Mouse (Mus musculus) small intestine, adult 2 months (tissue): ENCODE measurements around the gene Lrrtm1. TPM values are rescaled to one million over a fixed set of nuclear protein-coding genes. Genes with fewer than 3 reads are reported as not detected.

ENCODE experiments used
- H3K27ac ChIP-seq: fragments of 200-500 bp; 2 replicates; pipeline ENCODE4 v1.5.1; 2012; ENCODE audit warnings: low read depth, low read length, control low read depth, inconsistent platforms; ENCODE audit not compliant: insufficient read depth
- H3K27me3 ChIP-seq: fragments of 200-500 bp; 2 replicates; pipeline ENCODE4 v1.6.1; 2012; ENCODE audit warnings: mild to moderate bottlenecking, moderate library complexity, low read length, inconsistent platforms; ENCODE audit not compliant: control insufficient read depth, insufficient read depth
- H3K36me3 ChIP-seq: fragments of 200-500 bp; 2 replicates; pipeline ENCODE4 v1.6.1; 2012; ENCODE audit warnings: mild to moderate bottlenecking, low read length, control low read depth, inconsistent platforms; ENCODE audit not compliant: control insufficient read depth, insufficient read depth
- H3K4me1 ChIP-seq: fragments of 200-500 bp; 2 replicates; pipeline ENCODE4 v1.6.1; 2012; ENCODE audit warnings: low read length, inconsistent platforms, mixed read lengths; ENCODE audit not compliant: control insufficient read depth, insufficient read depth, insufficient read length
- H3K4me3 ChIP-seq: fragments of 200-500 bp; 2 replicates; pipeline ENCODE4 v1.5.1; 2012; ENCODE audit warnings: low read depth, mild to moderate bottlenecking, control low read depth, inconsistent platforms, low read length, moderate library complexity
- CTCF ChIP-seq: fragments of 200-500 bp; IDR thresholded peaks from 2 replicates; pipeline ENCODE4 v1.5.1; 2012; ENCODE audit warnings: low read depth, mild to moderate bottlenecking, control low read depth, inconsistent platforms, low read length, moderate library complexity, mixed read lengths; ENCODE audit not compliant: insufficient replicate concordance, insufficient read length; ENCODE audit errors: extremely low read depth
- POLR2A ChIP-seq: fragments of 200-500 bp; IDR thresholded peaks from 2 replicates; pipeline ENCODE4 v1.6.1; 2012; ENCODE audit warnings: low read depth, mild to moderate bottlenecking, control low read depth, inconsistent platforms, low read length, moderate library complexity
- WGBS: fragments of 180-500 bp; shearing (Covaris S2); methylation state at CpG from one replicate; pipeline ENCODE4 v1.1.7; 2018; 5-methylcytosine and 5-hydroxymethylcytosine counted together
- polyA plus RNA-seq: library from polyadenylated mRNA; depleted of rRNA; stranded (reverse); fragments of >200 nt; gene quantifications from 2 replicates; pipeline ENCODE4 v1.2.3, GENCODE M21; 2012

Gene Lrrtm1
- polyA plus RNA-seq, 1 experiment, result 0.20 TPM

DNA sequence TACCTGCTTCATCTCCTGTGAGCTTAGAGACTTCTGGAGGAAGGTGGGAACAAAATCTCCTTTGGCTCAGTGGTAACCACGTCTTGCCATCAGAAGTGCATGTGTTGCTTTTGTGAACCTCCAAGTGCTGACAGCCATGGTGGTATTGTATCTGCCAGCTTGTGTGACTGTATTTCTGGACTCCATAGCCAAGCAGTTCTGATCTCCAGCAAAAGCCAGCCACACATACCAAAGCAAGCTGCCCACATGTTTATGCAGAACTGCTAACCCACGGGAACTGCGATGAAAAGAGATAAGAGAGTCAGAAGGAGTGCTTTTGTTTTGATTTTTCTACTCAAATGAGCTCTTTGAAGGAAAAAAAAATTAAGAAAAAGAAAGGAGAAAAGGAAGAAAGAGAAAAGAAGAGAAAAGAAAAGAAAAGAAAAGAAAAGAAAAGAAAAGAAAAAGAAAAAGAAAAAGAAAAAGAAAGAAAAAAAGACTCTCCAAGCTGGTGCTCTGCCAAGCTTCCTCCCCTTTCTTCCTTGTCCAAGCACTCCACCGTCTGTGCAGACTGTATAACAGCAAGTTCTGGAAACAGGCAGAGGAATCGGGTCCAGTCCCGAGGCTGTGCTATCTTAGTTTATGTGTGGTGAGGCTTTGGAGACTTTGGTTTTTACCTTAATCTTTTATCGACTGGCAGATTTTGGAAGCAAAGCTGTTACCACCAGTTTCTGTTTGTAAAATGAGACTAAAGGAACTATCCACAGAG lies 15.0 kb downstream of the Lrrtm1 start:
- no peak overlapping the region for H3K4me3 ChIP-seq
- H3K36me3 ChIP-seq, result no peaks in the 10 kb centered on the region
- H3K4me1 ChIP-seq, result no peaks in the 10 kb centered on the region
- WGBS, result 28% methylated on average over 7 of the region's 7 CpGs
- TF ChIP-seq POLR2A (no peak), CTCF (no peak)
- H3K27me3 ChIP-seq, result no peaks in the 10 kb centered on the region
- no peak overlapping the region for H3K27ac ChIP-seq

DNA sequence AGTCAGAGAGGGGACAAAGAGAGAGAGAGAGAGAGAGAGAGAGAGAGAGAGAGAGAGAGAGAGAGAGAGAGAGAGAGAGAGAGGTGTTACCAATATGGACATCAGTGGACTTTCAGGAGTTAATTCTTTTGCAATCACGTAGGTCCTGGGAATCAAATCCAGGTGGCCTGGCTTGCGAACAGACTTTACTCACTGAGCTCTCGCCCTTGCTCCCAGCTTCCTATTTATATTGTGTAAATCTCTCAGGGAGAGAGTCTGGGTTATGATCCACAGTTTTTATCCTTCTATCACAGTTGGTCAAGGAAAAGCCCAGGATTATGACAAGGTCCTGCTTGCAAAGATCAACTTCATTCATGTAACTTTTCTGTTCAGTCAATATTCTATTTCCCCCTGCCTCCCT lies 22.7 kb downstream of the Lrrtm1 start:
- WGBS, result 57% methylated on average over 3 of the region's 3 CpGs

DNA sequence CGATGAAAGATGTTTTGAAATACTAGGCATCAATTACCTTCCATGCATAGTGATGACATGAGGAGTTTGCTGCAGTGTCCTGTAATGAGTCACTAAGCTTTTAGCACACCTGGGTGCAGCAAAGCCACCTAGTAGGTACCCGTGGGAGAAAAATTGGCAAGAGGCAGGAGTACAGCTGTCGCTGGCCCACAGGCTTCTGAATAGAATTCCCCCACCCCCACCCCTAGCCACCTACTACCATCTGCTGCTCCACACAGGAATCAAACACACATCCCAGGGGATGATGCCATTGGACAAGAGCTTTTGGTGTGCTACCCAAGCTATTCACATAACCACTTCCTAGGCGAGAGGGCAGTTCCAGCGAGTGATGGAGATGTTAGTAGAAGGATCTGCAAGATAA lies 36.3 kb downstream of the Lrrtm1 start:
- TF ChIP-seq POLR2A (no peak), CTCF (no peak)
- no peak overlapping the region for H3K4me3 ChIP-seq
- no peaks in the 10 kb centered on the region for H3K36me3 ChIP-seq
- WGBS, result 84% methylated on average over 5 of the region's 5 CpGs
- H3K27ac ChIP-seq, result no peak overlapping the region
- no peaks in the 10 kb centered on the region for H3K27me3 ChIP-seq
- H3K4me1 ChIP-seq, result no peaks in the 10 kb centered on the region

More for the DNA sequence above, 22.7 kb downstream of the Lrrtm1 start:
- Histone ChIP-seq H3K27me3 (no peaks in the 10 kb centered on the region), H3K36me3 (no peaks in the 10 kb centered on the region), H3K4me1 (no peaks in the 10 kb centered on the region), H3K4me3 (no peak overlapping the region), H3K27ac (no peak overlapping the region)
- TF ChIP-seq CTCF, result no peak
- no peak for TF ChIP-seq POLR2A

DNA sequence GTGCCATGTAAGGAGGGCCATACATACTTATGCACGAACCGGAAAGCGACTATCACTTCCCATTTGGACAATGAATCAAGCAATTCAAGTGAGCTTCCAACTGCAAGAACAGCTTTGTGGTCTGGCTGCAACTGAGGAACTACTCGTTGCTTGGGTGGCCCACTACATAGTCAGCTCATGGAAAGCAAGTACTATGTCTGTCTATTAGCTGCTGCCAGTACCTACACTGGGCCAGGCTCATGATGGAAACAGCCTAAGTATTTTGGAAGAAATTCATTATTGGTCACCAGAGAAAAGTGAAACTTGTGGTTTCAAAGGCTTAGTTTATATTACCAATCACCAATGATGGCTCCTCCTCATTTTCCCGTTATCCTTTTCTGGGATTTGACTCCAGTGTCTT lies 43.8 kb downstream of the Lrrtm1 start:
- H3K36me3 ChIP-seq, result no peaks in the 10 kb centered on the region
- H3K4me3 ChIP-seq, result no peak overlapping the region
- WGBS, result 81% methylated on average over 5 of the region's 5 CpGs
- no peaks in the 10 kb centered on the region for H3K4me1 ChIP-seq
- H3K27me3 ChIP-seq, result no peaks in the 10 kb centered on the region
- TF ChIP-seq POLR2A, result no peak
- no peak for TF ChIP-seq CTCF
- no peak overlapping the region for H3K27ac ChIP-seq

DNA sequence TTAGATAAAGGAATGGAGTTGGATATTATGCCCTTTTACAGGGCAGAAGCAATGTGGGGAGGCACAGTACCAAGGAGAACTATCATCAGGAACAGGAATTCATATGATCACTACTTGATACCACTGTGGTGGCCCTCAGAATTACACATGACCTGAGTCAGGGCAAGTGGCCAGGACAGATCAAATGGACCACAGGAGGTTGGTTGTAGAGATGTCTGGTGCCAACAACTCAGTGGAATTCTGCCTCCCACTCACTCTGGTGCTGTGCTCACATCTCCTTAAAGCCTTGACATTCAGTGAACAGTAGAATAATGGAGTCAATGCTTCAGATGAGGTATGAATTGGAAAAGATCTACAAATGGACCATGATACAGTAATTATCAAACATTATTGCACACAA lies 45.9 kb downstream of the Lrrtm1 start:
- Histone ChIP-seq H3K27me3 (no peaks in the 10 kb centered on the region), H3K27ac (no peak overlapping the region), H3K4me3 (no peak overlapping the region), H3K36me3 (no peaks in the 10 kb centered on the region), H3K4me1 (no peaks in the 10 kb centered on the region)
- no peak for TF ChIP-seq CTCF
- no peak for TF ChIP-seq POLR2A

DNA sequence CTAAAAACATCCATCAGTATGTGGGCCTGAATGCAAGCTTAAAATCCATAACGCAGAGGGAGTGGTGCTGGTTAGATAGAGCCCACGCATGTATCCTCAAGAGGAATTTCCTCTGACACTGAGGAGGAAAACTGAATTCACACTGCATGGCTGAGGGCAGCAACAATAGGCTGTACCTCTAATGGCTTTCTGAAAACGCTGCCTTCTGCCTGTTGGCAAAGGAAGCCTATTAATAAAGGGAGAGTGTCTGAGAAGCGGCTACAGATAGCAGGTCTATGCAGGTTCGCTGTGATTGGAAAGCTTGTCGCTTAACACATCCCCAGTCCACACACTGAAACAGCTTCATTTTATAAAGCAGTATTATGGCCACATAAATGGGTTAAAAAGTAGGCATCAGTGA lies 48.9 kb downstream of the Lrrtm1 start:
- Histone ChIP-seq H3K4me3 (no peak overlapping the region), H3K4me1 (no peaks in the 10 kb centered on the region), H3K36me3 (no peaks in the 10 kb centered on the region), H3K27ac (no peak overlapping the region), H3K27me3 (no peaks in the 10 kb centered on the region)
- TF ChIP-seq POLR2A, result no peak
- WGBS, result 72% methylated on average over 6 of the region's 6 CpGs

DNA sequence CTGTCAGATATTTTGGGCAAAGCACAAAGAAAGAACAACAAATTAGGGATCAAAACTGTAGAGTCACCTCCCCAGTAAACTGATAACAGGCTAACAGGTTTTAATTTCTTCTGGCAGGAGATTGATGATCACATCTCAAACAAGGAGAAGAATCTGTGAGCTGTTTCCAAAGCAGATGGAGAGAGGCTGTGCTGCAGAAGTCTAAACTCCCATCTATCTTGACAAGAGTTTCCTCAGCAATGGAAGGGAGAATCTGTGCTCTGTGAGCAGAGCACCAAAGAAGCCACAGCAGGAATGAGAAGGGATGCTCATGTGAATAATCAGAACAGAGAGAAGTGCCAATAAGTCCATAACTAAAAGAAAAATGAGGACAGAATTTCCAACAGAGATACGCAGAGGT lies 58.8 kb downstream of the Lrrtm1 start:
- H3K4me3 ChIP-seq, result no peak overlapping the region
- H3K36me3 ChIP-seq, result no peaks in the 10 kb centered on the region
- WGBS, result 74% methylated on average over 1 of the region's 1 CpGs
- TF ChIP-seq CTCF (no peak), POLR2A (no peak)
- no peaks in the 10 kb centered on the region for H3K4me1 ChIP-seq
- H3K27me3 ChIP-seq, result no peaks in the 10 kb centered on the region
- H3K27ac ChIP-seq, result no peak overlapping the region

DNA sequence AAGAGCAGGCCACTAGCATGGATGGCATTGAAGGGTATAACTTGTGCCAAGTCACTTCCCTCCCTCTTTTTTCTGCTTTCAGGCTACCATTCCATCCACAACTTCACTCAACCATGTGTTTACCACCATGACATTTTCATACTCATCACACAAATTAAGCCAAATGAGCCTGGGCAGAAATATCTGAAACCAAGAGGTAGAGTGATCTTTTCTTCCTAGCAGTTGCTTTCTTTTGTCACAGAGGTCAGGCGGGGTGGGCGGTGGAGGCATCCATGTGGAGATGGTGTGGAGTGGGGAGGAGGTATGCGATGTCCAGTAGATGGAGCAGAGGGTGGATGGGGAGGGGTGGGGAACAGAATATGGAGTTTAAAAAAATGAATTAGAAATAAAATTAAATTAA lies 64.3 kb downstream of the Lrrtm1 start:
- Histone ChIP-seq H3K36me3 (no peaks in the 10 kb centered on the region), H3K27ac (no peak overlapping the region), H3K27me3 (no peaks in the 10 kb centered on the region), H3K4me3 (no peak overlapping the region), H3K4me1 (no peaks in the 10 kb centered on the region)
- TF ChIP-seq CTCF, result no peak
- TF ChIP-seq POLR2A, result no peak
- whole genome bisulfite sequencing, result 88% methylated on average over 3 of the region's 3 CpGs
